ENCODE assay signal across 19 mouse cellular contexts in genomic region chr1:126639463-126639862, GRCm38 (mm10).
"Had no signal": no experiment of that assay in that cellular context is flagged by ENCODE, and none has a peak within 500 bp of the region (broad histone marks: within the 10 kb centered on the region; RNA-seq: fewer than 3 reads in every experiment).

No protein-coding gene starts in this region.

- ATAC-seq: liver, embryonic 12.5 days; midbrain, embryonic 16.5 days had no signal

- H3K36me3 ChIP-seq: limb, embryonic 15.5 days; liver, embryonic 12.5 days; lung, embryonic 15.5 days; midbrain, embryonic 12.5 days; neural tube, embryonic 13.5 days; neural tube, embryonic 15.5 days had no signal

- DNase-seq: midbrain, embryonic 14.5 days; retina, postnatal 1 day; right cerebral cortex, adult 18-20 months; right cerebral cortex, postnatal 25 days; right cerebral cortex, postnatal 4 days; spleen, adult 18-20 months; thymus, adult 18-20 months; thymus, postnatal 14 days; thymus, postnatal 36 days had no signal

- H3K4me2 ChIP-seq: limb, embryonic 15.5 days; liver, embryonic 12.5 days; lung, embryonic 15.5 days; midbrain, embryonic 12.5 days; neural tube, embryonic 13.5 days; neural tube, embryonic 15.5 days had no signal

- H3K9ac ChIP-seq: limb, embryonic 15.5 days; liver, embryonic 12.5 days; liver, embryonic 14.5 days; lung, embryonic 15.5 days; midbrain, embryonic 12.5 days; neural tube, embryonic 13.5 days; neural tube, embryonic 15.5 days had no signal

- H3K27me3 ChIP-seq: limb, embryonic 15.5 days; liver, embryonic 12.5 days; lung, embryonic 15.5 days; midbrain, embryonic 12.5 days; neural tube, embryonic 13.5 days; neural tube, embryonic 15.5 days had no signal

- H3K4me1 ChIP-seq: limb, embryonic 15.5 days; liver, embryonic 12.5 days; midbrain, embryonic 10.5 days; midbrain, embryonic 12.5 days; neural tube, embryonic 13.5 days; neural tube, embryonic 15.5 days had no signal

- H3K4me3 ChIP-seq: limb, embryonic 15.5 days; liver, embryonic 12.5 days; lung, embryonic 15.5 days; midbrain, embryonic 10.5 days; midbrain, embryonic 12.5 days; myocyte; neural tube, embryonic 13.5 days; neural tube, embryonic 15.5 days had no signal

- H3K27ac ChIP-seq: limb, embryonic 15.5 days; liver, embryonic 12.5 days; liver, embryonic 14.5 days; lung, embryonic 15.5 days; midbrain, embryonic 10.5 days; midbrain, embryonic 12.5 days; neural tube, embryonic 13.5 days; neural tube, embryonic 15.5 days had no signal

- H3K9me3 ChIP-seq: limb, embryonic 15.5 days; liver, embryonic 12.5 days; lung, embryonic 15.5 days; midbrain, embryonic 10.5 days; midbrain, embryonic 12.5 days; neural tube, embryonic 13.5 days; neural tube, embryonic 15.5 days had no signal
